Mouse (Mus musculus) CH12.LX (cell line): Measurements from ENCODE around the gene Psmd11. TPM values are rescaled to one million over a fixed set of nuclear protein-coding genes. Genes with fewer than 3 reads are reported as not detected.

Experiments used
- DNase-seq: peaks from one replicate; pipeline ENCODE4 v3.0.0-alpha.2; 2013; ENCODE audit errors: extremely low read depth
- H3K27ac ChIP-seq: 2 replicates; pipeline ENCODE4 v1.5.1; 2012; ENCODE audit warnings: low read depth, mild to moderate bottlenecking, control low read depth, moderate library complexity; ENCODE audit not compliant: insufficient read depth
- H3K27me3 ChIP-seq: replicated peaks from 2 replicates; pipeline ENCODE3; 2012; ENCODE audit warnings: inconsistent platforms
- H3K36me3 ChIP-seq, 2 experiments: replicated peaks in 1 of 2; 2 replicates each; pipeline versions ENCODE3 to v1.6.1; 2012; ENCODE audit warnings: inconsistent platforms in 1 of 2, low read length in 1 of 2, mild to moderate bottlenecking in 1 of 2, mixed read lengths in 1 of 2, moderate library complexity in 1 of 2; ENCODE audit not compliant: control insufficient read depth in 1 of 2, insufficient read depth in 1 of 2
- H3K4me1 ChIP-seq, 2 experiments: 2 replicates each; pipeline ENCODE4 v1.6.1; 2012; ENCODE audit warnings: inconsistent platforms in 1 of 2, moderate library complexity in 1 of 2; ENCODE audit not compliant: insufficient read depth in 2 of 2, control insufficient read depth in 1 of 2
- H3K4me2 ChIP-seq: 2 replicates; pipeline ENCODE4 v1.6.1; 2012; ENCODE audit warnings: low read depth, mild to moderate bottlenecking, control low read depth; ENCODE audit not compliant: poor library complexity, insufficient read depth, severe bottlenecking
- H3K4me3 ChIP-seq, 3 experiments: fragments of 150-350 bp in 1 of 3; sonication (generic) in 1 of 3; replicated peaks in 1 of 3; 2 replicates each; pipeline versions ENCODE3 to v1.5.1; 2011 to 2012; ENCODE audit warnings: low read depth in 2 of 3, low read length in 2 of 3, mild to moderate bottlenecking in 2 of 3, moderate library complexity in 2 of 3, control low read depth in 1 of 3, improper control_type of control experiment in 1 of 3, inconsistent platforms in 1 of 3, mixed read lengths in 1 of 3; ENCODE audit not compliant: poor library complexity in 1 of 3
- H3K79me2 ChIP-seq: replicated peaks from 2 replicates; pipeline ENCODE4 v1.6.1; 2012; ENCODE audit warnings: mild to moderate bottlenecking, moderate library complexity; ENCODE audit not compliant: control insufficient read depth, poor library complexity, insufficient read depth, severe bottlenecking; ENCODE audit errors: extremely low read depth
- H3K9ac ChIP-seq: 2 replicates; pipeline ENCODE4 v1.6.1; 2012; ENCODE audit warnings: low read depth, mild to moderate bottlenecking, control low read depth, moderate library complexity; ENCODE audit not compliant: insufficient read depth
- H3K9me3 ChIP-seq: replicated peaks from 2 replicates; pipeline ENCODE3; 2012; ENCODE audit warnings: low read length, inconsistent platforms, mixed read lengths
- BHLHE40 ChIP-seq: IDR thresholded peaks from 2 replicates; pipeline ENCODE4 v1.6.1; 2011; ENCODE audit warnings: mild to moderate bottlenecking, low read depth, low read length, improper control_type of control experiment
- CHD1 ChIP-seq: IDR thresholded peaks from 2 replicates; pipeline ENCODE4 v1.6.1; 2012; ENCODE audit warnings: low read depth, low read length, improper control_type of control experiment, inconsistent platforms
- CHD2 ChIP-seq: IDR thresholded peaks from 2 replicates; pipeline ENCODE4 v1.6.1; 2011; ENCODE audit warnings: low read length, improper control_type of control experiment
- CTCF ChIP-seq, 2 experiments: IDR thresholded peaks in 1 of 2; conservative IDR thresholded peaks in 1 of 2; 2 replicates each; pipeline ENCODE4 v1.5.1; 2011 to 2012; ENCODE audit warnings: low read depth in 2 of 2, low read length in 2 of 2, improper control_type of control experiment in 1 of 2, inconsistent platforms in 1 of 2, mild to moderate bottlenecking in 1 of 2, moderate library complexity in 1 of 2
- E2F4 ChIP-seq: IDR thresholded peaks from 2 replicates; pipeline ENCODE4 v1.6.1; 2011; ENCODE audit warnings: low read depth, low read length, improper control_type of control experiment; ENCODE audit not compliant: insufficient replicate concordance
- ELF1 ChIP-seq: IDR thresholded peaks from 2 replicates; pipeline ENCODE4 v1.6.1; 2014; ENCODE audit warnings: low read depth, mild to moderate bottlenecking, inconsistent platforms, low read length, improper control_type of control experiment
- EP300 ChIP-seq: IDR thresholded peaks from 2 replicates; pipeline ENCODE4 v1.6.1; 2011; ENCODE audit warnings: low read length, improper control_type of control experiment
- ETS1 ChIP-seq: conservative IDR thresholded peaks from 2 replicates; pipeline ENCODE4 v1.6.1; 2012; ENCODE audit warnings: low read depth, mild to moderate bottlenecking, inconsistent platforms, low read length, improper control_type of control experiment, moderate library complexity
- GABPA ChIP-seq: IDR thresholded peaks from 2 replicates; pipeline ENCODE4 v1.6.1; 2012; ENCODE audit warnings: low read depth, low read length, improper control_type of control experiment, inconsistent platforms; ENCODE audit not compliant: insufficient replicate concordance
- HCFC1 ChIP-seq: IDR thresholded peaks from 2 replicates; pipeline ENCODE4 v1.6.1; 2012; ENCODE audit warnings: low read depth, mild to moderate bottlenecking, inconsistent platforms, low read length, improper control_type of control experiment
- IRF4 ChIP-seq: IDR thresholded peaks from 2 replicates; pipeline ENCODE4 v1.6.1; 2014; ENCODE audit warnings: low read depth, mild to moderate bottlenecking, inconsistent platforms, low read length, improper control_type of control experiment
- JUN ChIP-seq: IDR thresholded peaks from 2 replicates; pipeline ENCODE4 v1.6.1; 2011; ENCODE audit warnings: low read depth, mild to moderate bottlenecking, low read length, improper control_type of control experiment, moderate library complexity; ENCODE audit not compliant: insufficient read depth
- JUND ChIP-seq: conservative IDR thresholded peaks from 2 replicates; pipeline ENCODE4 v1.6.1; 2011; ENCODE audit warnings: low read depth, low read length, improper control_type of control experiment
- KAT2A ChIP-seq: IDR thresholded peaks from 2 replicates; pipeline ENCODE4 v1.6.1; 2012; ENCODE audit warnings: low read length, improper control_type of control experiment, inconsistent platforms; ENCODE audit not compliant: insufficient replicate concordance
- MAFK ChIP-seq: IDR thresholded peaks from 2 replicates; pipeline ENCODE4 v1.6.1; 2011; ENCODE audit warnings: low read length, improper control_type of control experiment; ENCODE audit not compliant: insufficient replicate concordance
- MAX ChIP-seq: IDR thresholded peaks from 2 replicates; pipeline ENCODE4 v1.6.1; 2011; ENCODE audit warnings: low read length, improper control_type of control experiment
- MAZ ChIP-seq: IDR thresholded peaks from 2 replicates; pipeline ENCODE4 v1.6.1; 2012; ENCODE audit warnings: low read depth, mild to moderate bottlenecking, inconsistent platforms, low read length, improper control_type of control experiment, moderate library complexity
- MEF2A ChIP-seq: IDR thresholded peaks from 2 replicates; pipeline ENCODE4 v1.6.1; 2014; ENCODE audit warnings: low read depth, mild to moderate bottlenecking, inconsistent platforms, low read length, improper control_type of control experiment, borderline replicate concordance
- MXI1 ChIP-seq: IDR thresholded peaks from 2 replicates; pipeline ENCODE4 v1.6.1; 2011; ENCODE audit warnings: mild to moderate bottlenecking, low read depth, low read length, improper control_type of control experiment
- MYC ChIP-seq: IDR thresholded peaks from 2 replicates; pipeline ENCODE4 v1.6.1; 2011; ENCODE audit warnings: low read depth, mild to moderate bottlenecking, improper control_type of control experiment, low read length
- NELFE ChIP-seq: IDR thresholded peaks from 2 replicates; pipeline ENCODE4 v1.6.1; 2011; ENCODE audit warnings: low read depth, low read length, improper control_type of control experiment
- NRF1 ChIP-seq: IDR thresholded peaks from 2 replicates; pipeline ENCODE4 v1.6.1; 2014; ENCODE audit warnings: low read depth, mild to moderate bottlenecking, inconsistent platforms, low read length, improper control_type of control experiment, moderate library complexity
- PAX5 ChIP-seq: IDR thresholded peaks from 2 replicates; pipeline ENCODE4 v1.6.1; 2012; ENCODE audit warnings: low read length, inconsistent platforms, mixed read lengths
- POLR2A ChIP-seq: IDR thresholded peaks from 2 replicates; pipeline ENCODE4 v1.6.1; 2011; ENCODE audit warnings: low read depth, mild to moderate bottlenecking, improper control_type of control experiment, low read length
- POLR2AphosphoS2 ChIP-seq: IDR thresholded peaks from 2 replicates; pipeline ENCODE4 v1.6.1; 2011; ENCODE audit warnings: low read depth, low read length, improper control_type of control experiment
- RAD21 ChIP-seq: IDR thresholded peaks from 2 replicates; pipeline ENCODE4 v1.6.1; 2011; ENCODE audit warnings: low read depth, mild to moderate bottlenecking, low read length, improper control_type of control experiment, moderate library complexity
- RCOR1 ChIP-seq: conservative IDR thresholded peaks from 2 replicates; pipeline ENCODE4 v1.6.1; 2012; ENCODE audit warnings: low read depth, mild to moderate bottlenecking, inconsistent platforms, low read length, improper control_type of control experiment
- SIN3A ChIP-seq: IDR thresholded peaks from 2 replicates; pipeline ENCODE4 v1.6.1; 2012; ENCODE audit warnings: low read length, improper control_type of control experiment, inconsistent platforms
- SMC3 ChIP-seq: IDR thresholded peaks from 2 replicates; pipeline ENCODE4 v1.6.1; 2011; ENCODE audit warnings: low read depth, low read length, improper control_type of control experiment
- TBP ChIP-seq: conservative IDR thresholded peaks from 2 replicates; pipeline ENCODE4 v1.6.1; 2011; ENCODE audit warnings: low read depth, low read length, improper control_type of control experiment
- TCF12 ChIP-seq: IDR thresholded peaks from 2 replicates; pipeline ENCODE4 v1.6.1; 2014; ENCODE audit warnings: low read depth, mild to moderate bottlenecking, inconsistent platforms, low read length, improper control_type of control experiment
- UBTF ChIP-seq: IDR thresholded peaks from 2 replicates; pipeline ENCODE4 v1.6.1; 2012; ENCODE audit warnings: low read depth, mild to moderate bottlenecking, inconsistent platforms, low read length, improper control_type of control experiment, moderate library complexity
- USF1 ChIP-seq: IDR thresholded peaks from 2 replicates; pipeline ENCODE4 v1.6.1; 2014; ENCODE audit warnings: low read depth, mild to moderate bottlenecking, inconsistent platforms, low read length, improper control_type of control experiment
- USF2 ChIP-seq: conservative IDR thresholded peaks from 2 replicates; pipeline ENCODE4 v1.6.1; 2011; ENCODE audit warnings: low read depth, low read length, improper control_type of control experiment
- ZC3H11A ChIP-seq: IDR thresholded peaks from 2 replicates; pipeline ENCODE4 v1.6.1; 2012; ENCODE audit warnings: low read depth, mild to moderate bottlenecking, inconsistent platforms, low read length, improper control_type of control experiment
- ZKSCAN1 ChIP-seq: IDR thresholded peaks from 2 replicates; pipeline ENCODE4 v1.6.1; 2012; ENCODE audit warnings: low read depth, inconsistent platforms, low read length, improper control_type of control experiment, borderline replicate concordance
- ZMIZ1 ChIP-seq: IDR thresholded peaks from 2 replicates; pipeline ENCODE4 v1.6.1; 2012; ENCODE audit warnings: low read depth, mild to moderate bottlenecking, inconsistent platforms, low read length, improper control_type of control experiment
- ZNF384 ChIP-seq: IDR thresholded peaks from 2 replicates; pipeline ENCODE4 v1.6.1; 2012; ENCODE audit warnings: low read depth, low read length, improper control_type of control experiment, inconsistent platforms
- dilution Hi-C: fragments of 300-500 bp; cut with MboI; formaldehyde crosslinking; loops from 2 replicates; pipeline ENCODE4 v1.14.3; 2020; ENCODE audit warnings: low sequenced_read_pairs; ENCODE audit not compliant: extremely low pct_unique_long_range_greater_than_20kb, extremely low pct_ligation_motif_present
- in situ Hi-C: fragments of 300-500 bp; cut with MboI; formaldehyde crosslinking; loops from 3 replicates; pipeline ENCODE4 v1.14.3; 2019; ENCODE audit warnings: low sequenced_read_pairs, low pct_ligation_motif_present, low pct_unique_long_range_greater_than_20kb, mixed read lengths
- polyA plus RNA-seq: library from polyadenylated mRNA; unstranded; fragments of >175 nt; gene quantifications from 2 replicates; pipeline ENCODE4 v1.2.1, GENCODE M21; 2012; ENCODE audit warnings: low read depth; ENCODE audit not compliant: insufficient read length
- total RNA-seq, 2 experiments: library from RNA; depleted of rRNA; stranded (reverse); fragments of 300-350 nt in 1 of 2; fragments of >200 nt in 1 of 2; gene quantifications; 2 replicates each; pipeline ENCODE4 v1.2.3; 2012 to 2014

Psmd11 gene
- total and polyA plus RNA-seq, 3 experiments, result 116 to 191 (median 141) TPM

- dilution Hi-C loops, result no loop called here
- Histone ChIP-seq H3K36me3 (peaks cover 0 to 6% of the 10 kb centered on the region in 2 experiments), H3K9ac (no peak overlapping the region; the same call in 1 of the 2 replicates), H3K4me1 (peaks cover 31 to 84% of the 10 kb centered on the region in 2 experiments), H3K79me2 (no peaks in the 10 kb centered on the region), H3K4me3 (peak overlapping the region in 1 of 3 experiments; percentile 0), H3K4me2 (peak overlapping the region; percentile 89), H3K27me3 (no peaks in the 10 kb centered on the region), H3K27ac (peak overlapping the region; percentile 31), H3K9me3 (peaks cover 12% of the 10 kb centered on the region)
- in situ Hi-C loops, result no loop called here
- no peak for TF ChIP-seq RAD21
- TF ChIP-seq NRF1, result no peak
- no peak for TF ChIP-seq MAFK
- 0 out of 2 replicates have a peak, but pooled peaks have one; percentile 58 for TF ChIP-seq MAZ
- no peak for TF ChIP-seq CHD2
- no peak for TF ChIP-seq USF1
- TF ChIP-seq PAX5, result no peak
- TF ChIP-seq MEF2A, result peak; percentile 45; the same call in 1 of the 2 replicates
- no peak for TF ChIP-seq NELFE
- TF ChIP-seq ETS1, result peak; percentile 75
- TF ChIP-seq USF2, result no peak
- TF ChIP-seq TCF12, result peak; percentile 79; the same call in 1 of the 2 replicates
- TF ChIP-seq CHD1, result no peak
- TF ChIP-seq EP300, result peak; percentile 70
- no peak for TF ChIP-seq RCOR1
- TF ChIP-seq SIN3A, result 0 out of 2 replicates have a peak, but pooled peaks have one; percentile 22
- TF ChIP-seq MAX, result no peak; the same call in 1 of the 2 replicates
- TF ChIP-seq ZC3H11A, result no peak
- no peak for TF ChIP-seq JUND
- TF ChIP-seq BHLHE40, result peak; percentile 79
- no peak for TF ChIP-seq ZMIZ1
- TF ChIP-seq UBTF, result no peak
- no peak for TF ChIP-seq GABPA
- no peak for TF ChIP-seq KAT2A
- peak; percentile 12; the same call in 1 of the 2 replicates for TF ChIP-seq MYC
- TF ChIP-seq JUN, result 0 out of 2 replicates have a peak, but pooled peaks have one; percentile 9
- no peak for TF ChIP-seq POLR2AphosphoS2
- no peak for TF ChIP-seq HCFC1
- no peak for TF ChIP-seq E2F4
- TF ChIP-seq TBP, result no peak
- TF ChIP-seq SMC3, result no peak
- peak; percentile 70 for TF ChIP-seq IRF4
- no peak for TF ChIP-seq POLR2A
- no peak for TF ChIP-seq CTCF (conservative IDR thresholded peaks at IDR 0.05 in 1 of 2, IDR thresholded peaks at IDR 0.05 in 1 of 2; ENCODE audit: low read depth in 2 of 2, low read length in 2 of 2)
- 0 out of 2 replicates have a peak, but pooled peaks have one; percentile 34 for TF ChIP-seq ZKSCAN1
- TF ChIP-seq ELF1, result peak; percentile 21; the same call in 1 of the 2 replicates
- TF ChIP-seq ZNF384, result peak; percentile 51
- TF ChIP-seq MXI1, result peak; percentile 49; the same call in 1 of the 2 replicates
- no peak for DNase-seq
Observed at GRCm38 (mm10) chr11:80512313-80513056, 84.1 kb downstream of the Psmd11 start.
